Mouse (Mus musculus): ENCODE data around the gene Gm20503. TPM values are rescaled to one million over a fixed set of nuclear protein-coding genes. Genes with fewer than 3 reads are reported as not detected.
A peak's percentile ranks its signal among the peaks of the same experiment; 100 is the strongest.

Gm20503 gene
- total and polyA plus RNA-seq, 3 experiments, result 3.3 TPM; not detected in 2

- Histone ChIP-seq H3K4me3 (ENCODE audit: control insufficient read depth in 1 of 2, insufficient read depth in 1 of 2, low read depth in 2 of 2, low read length in 2 of 2) (no peak overlapping the region), H3K4me1 (ENCODE audit: control insufficient read depth in 1 of 2, insufficient read depth in 2 of 2, low read length in 2 of 2) (peaks cover 8% of the 10 kb centered on the region in 2 experiments), H3K27ac (ENCODE audit: control insufficient read depth, low read depth, low read length) (no peak overlapping the region), H3K9ac (ENCODE audit: control insufficient read depth, low read depth, low read length, poor library complexity, severe bottlenecking) (no peak overlapping the region), H3K27me3 (ENCODE audit: control insufficient read depth in 1 of 2, insufficient read depth in 2 of 2, low read length in 2 of 2) (no peaks in the 10 kb centered on the region), H3K79me2 (ENCODE audit: control insufficient read depth, insufficient read depth, low read length, poor library complexity) (no peaks in the 10 kb centered on the region), H3K9me3 (replicated peaks; ENCODE audit: insufficient read depth, low read length) (no peaks in the 10 kb centered on the region), H3K36me3 (ENCODE audit: control insufficient read depth in 1 of 2, insufficient read depth in 2 of 2, low read length in 2 of 2) (peaks cover 0 to 12% of the 10 kb centered on the region in 2 experiments; a peak in 3 of 4 replicates)
- peak; percentile 76 for DNase-seq (ENCODE audit: low read depth, low spot score)
- TF ChIP-seq ZMIZ1 (IDR thresholded peaks at IDR 0.05; ENCODE audit: low read depth, low read length) (no peak), NRF1 (IDR thresholded peaks at IDR 0.05; ENCODE audit: insufficient read depth, low read depth, low read length, poor library complexity, severe bottlenecking) (no peak), MYB (IDR thresholded peaks at IDR 0.05; ENCODE audit: low read depth, low read length) (no peak), ETS1 (IDR thresholded peaks at IDR 0.05; ENCODE audit: low read depth, low read length) (peak; percentile 56; the same call in 1 of the 2 replicates), MYC (IDR thresholded peaks at IDR 0.05; ENCODE audit: low read depth, low read length) (no peak), KAT2A (conservative IDR thresholded peaks at IDR 0.05; ENCODE audit: low read depth, low read length) (no peak), SIN3A (IDR thresholded peaks at IDR 0.05; ENCODE audit: low read length) (0 out of 2 replicates have a peak, but pooled peaks have one; percentile 39), E2F4 (IDR thresholded peaks at IDR 0.05; ENCODE audit: borderline replicate concordance, low read depth, low read length) (no peak), POLR2AphosphoS5 (IDR thresholded peaks at IDR 0.05; ENCODE audit: borderline replicate concordance, low read depth, low read length) (no peak), RAD21 (IDR thresholded peaks at IDR 0.05; ENCODE audit: low read depth, low read length) (no peak), JUND (IDR thresholded peaks at IDR 0.05; ENCODE audit: low read depth, low read length) (no peak), CTCF (IDR thresholded peaks at IDR 0.05 in 2 of 3, conservative IDR thresholded peaks at IDR 0.05 in 1 of 3; ENCODE audit: control insufficient read depth in 1 of 3, insufficient read depth in 1 of 3, low read depth in 2 of 3, low read length in 3 of 3, poor library complexity in 1 of 3, severe bottlenecking in 1 of 3) (no peak), NELFE (IDR thresholded peaks at IDR 0.05; ENCODE audit: low read depth, low read length) (no peak), TCF12 (IDR thresholded peaks at IDR 0.05; ENCODE audit: low read depth, low read length) (peak; percentile 78), USF2 (IDR thresholded peaks at IDR 0.05; ENCODE audit: borderline replicate concordance in 1 of 2, insufficient read depth in 1 of 2, low read depth in 1 of 2, low read length in 2 of 2) (no peak), POLR2AphosphoS2 (IDR thresholded peaks at IDR 0.05; ENCODE audit: low read length) (no peak), HCFC1 (IDR thresholded peaks at IDR 0.05; ENCODE audit: low read depth, low read length) (no peak), BHLHE40 (IDR thresholded peaks at IDR 0.05; ENCODE audit: borderline replicate concordance, low read depth, low read length) (no peak), SMC3 (IDR thresholded peaks at IDR 0.05; ENCODE audit: low read depth, low read length) (no peak), TAL1 (IDR thresholded peaks at IDR 0.05; ENCODE audit: low read length) (peak; percentile 52; the same call in 1 of the 2 replicates), EP300 (IDR thresholded peaks at IDR 0.05; ENCODE audit: low read depth in 1 of 2, low read length in 2 of 2) (peak; percentile 60 to 71), TBP (IDR thresholded peaks at IDR 0.05; ENCODE audit: low read depth, low read length) (no peak), ELF1 (IDR thresholded peaks at IDR 0.05; ENCODE audit: low read depth, low read length) (no peak), ZKSCAN1 (IDR thresholded peaks at IDR 0.05; ENCODE audit: low read depth, low read length) (no peak), RCOR1 (IDR thresholded peaks at IDR 0.05; ENCODE audit: low read depth, low read length) (0 out of 2 replicates have a peak, but pooled peaks have one; percentile 8), CHD1 (IDR thresholded peaks at IDR 0.05; ENCODE audit: low read depth, low read length) (no peak), ZNF384 (IDR thresholded peaks at IDR 0.05; ENCODE audit: low read depth, low read length) (no peak), POLR2A (IDR thresholded peaks at IDR 0.05; ENCODE audit: control insufficient read depth in 1 of 2, insufficient read depth in 1 of 2, low read depth in 1 of 2, low read length in 2 of 2, poor library complexity in 1 of 2) (no peak), USF1 (IDR thresholded peaks at IDR 0.05; ENCODE audit: low read depth, low read length) (no peak), GABPA (IDR thresholded peaks at IDR 0.05; ENCODE audit: low read depth, low read length) (no peak), GATA1 (IDR thresholded peaks at IDR 0.05; ENCODE audit: low read depth, low read length) (peak; percentile 74), MAX (IDR thresholded peaks at IDR 0.05; ENCODE audit: low read length) (no peak), MXI1 (IDR thresholded peaks at IDR 0.05; ENCODE audit: low read depth, low read length) (peak; percentile 56; the same call in 1 of the 2 replicates), UBTF (IDR thresholded peaks at IDR 0.05; ENCODE audit: borderline replicate concordance, insufficient read depth, low read depth, low read length) (no peak), MAFK (IDR thresholded peaks at IDR 0.05; ENCODE audit: borderline replicate concordance, low read depth, low read length) (no peak), ZC3H11A (IDR thresholded peaks at IDR 0.05; ENCODE audit: low read depth, low read length) (no peak), MEF2A (IDR thresholded peaks at IDR 0.05; ENCODE audit: extremely low read depth, insufficient replicate concordance, low read depth, low read length, poor library complexity, severe bottlenecking) (no peak), CHD2 (IDR thresholded peaks at IDR 0.05; ENCODE audit: low read length) (no peak)
Measured at GRCm38 (mm10) chr4:58970678-58971077, 32.3 kb upstream of the Gm20503 start.
